Mouse (Mus musculus) brain, embryonic 14.5 days (tissue): ENCODE results near the gene Serpine1.

Source experiments
- CTCF ChIP-seq: fragments of 200-500 bp; IDR thresholded peaks from 2 replicates; pipeline ENCODE4 v1.5.1; 2012; ENCODE audit warnings: inconsistent platforms, mild to moderate bottlenecking, moderate library complexity, borderline replicate concordance; ENCODE audit not compliant: insufficient read depth, insufficient read length; ENCODE audit errors: extremely low read depth
- POLR2A ChIP-seq: fragments of 200-500 bp; IDR thresholded peaks from 2 replicates; pipeline ENCODE4 v1.6.1; 2012; ENCODE audit warnings: mild to moderate bottlenecking, inconsistent platforms, borderline replicate concordance; ENCODE audit not compliant: poor library complexity, insufficient read depth, insufficient read length, severe bottlenecking; ENCODE audit errors: extremely low read depth

- TF ChIP-seq CTCF (no peak), POLR2A (no peak)
Observed at GRCm38 (mm10) chr5:137109941-137110593, 38.0 kb upstream of the Serpine1 start.
